Mouse (Mus musculus): Measurements from ENCODE around the gene Anapc11. TPM values are rescaled to one million over a fixed set of nuclear protein-coding genes. Genes with fewer than 3 reads are reported as not detected.

The Anapc11 gene
- polyA plus RNA-seq, 1 experiment from 2014 or later = 224 TPM

DNA sequence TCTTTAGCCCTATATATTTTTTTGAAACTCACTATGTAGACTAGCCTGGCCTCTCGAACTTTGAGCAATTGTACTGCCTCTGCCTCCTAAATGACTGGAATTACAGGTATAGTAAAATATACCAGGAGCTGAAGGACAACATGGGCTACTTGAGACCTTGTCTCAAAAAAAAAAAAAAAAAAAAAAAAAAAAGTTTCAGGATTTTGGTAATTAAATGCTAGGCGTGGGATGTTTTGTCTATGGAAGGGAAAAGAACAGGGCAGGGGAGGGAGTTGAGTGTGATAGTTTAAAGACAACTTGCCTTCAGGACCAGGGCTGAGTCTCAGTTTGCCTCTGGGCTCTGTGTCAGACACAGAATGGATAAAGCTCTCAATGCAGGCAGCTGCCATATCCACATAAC lies 23.2 kb upstream of the Anapc11 start:
- no peak overlapping the region for H3K4me2 ChIP-seq (replicated peaks)
- ATAC-seq (ENCODE audit: insufficient number of reproducible peaks, low FRiP score, low TSS enrichment, low read depth) = no peak
- 78% methylated on average over 2 of the region's 2 CpGs for WGBS
- no peaks in the 10 kb centered on the region for H3K27me3 ChIP-seq
- H3K4me1 ChIP-seq = peaks cover 40% of the 10 kb centered on the region
- H3K4me3 ChIP-seq (replicated peaks) = no peak overlapping the region
- 0 out of 2 replicates have a peak overlapping the region, but pooled peaks have one; percentile 22 for H3K27ac ChIP-seq (replicated peaks)
- H3K9ac ChIP-seq = 0 out of 2 replicates have a peak overlapping the region, but pooled peaks have one; percentile 2
- no peaks in the 10 kb centered on the region for H3K9me3 ChIP-seq (replicated peaks)
- H3K36me3 ChIP-seq = peaks cover 44% of the 10 kb centered on the region

DNA sequence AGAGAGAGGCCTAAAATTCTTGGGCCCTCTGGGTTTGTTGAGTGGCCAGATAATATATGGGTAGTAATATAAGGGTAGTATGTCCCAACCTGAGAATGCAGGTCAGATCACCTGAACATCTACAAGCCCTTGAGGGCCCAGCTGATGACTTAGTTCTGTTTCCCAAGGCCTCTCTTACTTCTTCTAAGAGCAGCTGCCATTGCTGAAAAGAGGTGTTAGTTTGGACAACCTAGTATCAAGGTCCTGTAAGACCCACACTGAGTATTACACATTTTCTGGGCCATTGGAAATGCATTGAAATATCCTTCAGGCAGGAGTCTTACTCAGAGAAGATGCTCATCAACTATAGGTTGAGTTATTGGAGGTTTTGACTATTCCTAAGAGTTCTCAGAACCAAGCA lies 22.3 kb upstream of the Anapc11 start:
- H3K4me3 ChIP-seq (replicated peaks) = no peak overlapping the region
- peaks cover 35% of the 10 kb centered on the region for H3K36me3 ChIP-seq
- H3K9me3 ChIP-seq (replicated peaks) = no peaks in the 10 kb centered on the region
- H3K4me1 ChIP-seq = peaks cover 40% of the 10 kb centered on the region
- no peak overlapping the region for H3K4me2 ChIP-seq (replicated peaks)
- no peak overlapping the region for H3K9ac ChIP-seq
- no peaks in the 10 kb centered on the region for H3K27me3 ChIP-seq
- no peak overlapping the region for H3K27ac ChIP-seq (replicated peaks)
- no peak for ATAC-seq (ENCODE audit: insufficient number of reproducible peaks, low FRiP score, low TSS enrichment, low read depth)

DNA sequence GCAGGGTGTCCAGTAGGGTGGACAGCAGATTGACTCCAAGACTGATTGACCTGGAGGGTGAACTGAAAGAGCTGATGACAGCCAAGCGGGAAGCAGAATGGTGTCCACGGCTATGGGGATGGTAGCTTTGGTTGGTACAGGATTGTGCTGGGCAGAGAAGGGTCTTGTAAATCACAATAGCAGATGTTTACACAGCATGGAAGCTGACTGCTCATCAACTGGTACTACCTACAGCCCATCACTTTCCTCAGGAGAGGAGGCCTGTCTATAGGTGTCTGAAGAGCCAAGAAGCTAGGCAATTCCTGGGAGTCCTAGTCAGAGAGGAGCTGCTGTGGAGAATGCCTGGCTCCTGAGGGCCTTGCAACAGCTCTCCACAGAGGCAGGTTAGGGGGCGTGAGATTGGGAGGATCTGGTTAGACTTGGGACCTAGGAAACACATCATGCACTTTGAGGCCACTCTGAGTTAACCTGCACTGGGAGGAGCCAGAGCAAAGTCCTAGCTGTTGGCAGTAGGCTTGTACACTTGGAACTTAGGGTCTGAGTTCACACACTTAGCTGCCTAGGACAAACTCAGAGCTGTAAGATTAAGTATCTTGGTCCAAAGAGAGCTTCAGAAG lies 21.7 kb upstream of the Anapc11 start:
- Histone ChIP-seq H3K27me3 (no peaks in the 10 kb centered on the region), H3K36me3 (peaks cover 30% of the 10 kb centered on the region), H3K4me1 (peaks cover 35% of the 10 kb centered on the region), H3K9me3 (replicated peaks) (no peaks in the 10 kb centered on the region), H3K4me2 (replicated peaks) (no peak overlapping the region), H3K4me3 (replicated peaks) (no peak overlapping the region), H3K9ac (no peak overlapping the region), H3K27ac (replicated peaks) (0 out of 2 replicates have a peak overlapping the region, but pooled peaks have one; percentile 14)
- WGBS = 85% methylated on average over 3 of the region's 3 CpGs
- ATAC-seq (ENCODE audit: insufficient number of reproducible peaks, low FRiP score, low TSS enrichment, low read depth) = no peak

DNA sequence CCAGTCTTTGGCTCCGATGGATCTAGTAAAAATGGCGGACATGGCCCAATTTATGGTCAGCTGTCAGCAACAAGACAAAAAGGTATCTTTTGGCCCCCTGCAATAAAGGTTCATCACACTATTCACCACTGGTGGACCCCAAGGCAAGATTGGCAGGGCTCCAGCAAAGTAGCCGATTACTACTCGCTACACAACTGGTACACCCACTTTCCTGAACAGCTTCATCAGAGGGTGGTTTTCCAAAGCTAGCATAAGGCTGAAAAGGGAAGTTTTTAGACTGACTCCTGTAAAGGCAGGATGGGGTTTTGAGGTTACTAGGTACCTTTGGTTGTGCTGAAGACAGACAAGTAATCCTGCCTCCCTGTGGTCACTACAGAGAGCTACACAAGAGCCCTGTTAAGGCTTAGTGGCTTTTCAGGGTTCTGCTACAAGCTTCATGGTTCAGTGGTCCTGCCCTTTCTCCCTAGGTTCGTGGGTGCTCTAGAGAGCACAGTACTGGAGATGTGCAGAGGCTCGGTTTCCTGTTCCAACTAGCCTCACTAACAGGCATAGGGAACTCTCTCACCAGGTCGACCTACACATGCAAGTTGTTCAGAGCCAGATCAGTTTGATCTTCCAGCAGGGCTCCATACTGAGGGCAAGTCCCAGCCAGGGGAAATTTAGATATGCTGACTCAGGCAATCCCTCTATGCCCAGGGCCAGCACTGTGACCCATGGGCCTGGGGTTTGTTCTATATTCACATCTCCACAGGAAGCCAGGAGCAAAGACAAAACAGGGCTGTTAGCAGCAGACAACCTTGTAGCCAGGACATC lies 20.8 kb upstream of the Anapc11 start:
- no peak overlapping the region for H3K4me3 ChIP-seq (replicated peaks)
- WGBS = 83% methylated on average over 7 of the region's 7 CpGs

DNA sequence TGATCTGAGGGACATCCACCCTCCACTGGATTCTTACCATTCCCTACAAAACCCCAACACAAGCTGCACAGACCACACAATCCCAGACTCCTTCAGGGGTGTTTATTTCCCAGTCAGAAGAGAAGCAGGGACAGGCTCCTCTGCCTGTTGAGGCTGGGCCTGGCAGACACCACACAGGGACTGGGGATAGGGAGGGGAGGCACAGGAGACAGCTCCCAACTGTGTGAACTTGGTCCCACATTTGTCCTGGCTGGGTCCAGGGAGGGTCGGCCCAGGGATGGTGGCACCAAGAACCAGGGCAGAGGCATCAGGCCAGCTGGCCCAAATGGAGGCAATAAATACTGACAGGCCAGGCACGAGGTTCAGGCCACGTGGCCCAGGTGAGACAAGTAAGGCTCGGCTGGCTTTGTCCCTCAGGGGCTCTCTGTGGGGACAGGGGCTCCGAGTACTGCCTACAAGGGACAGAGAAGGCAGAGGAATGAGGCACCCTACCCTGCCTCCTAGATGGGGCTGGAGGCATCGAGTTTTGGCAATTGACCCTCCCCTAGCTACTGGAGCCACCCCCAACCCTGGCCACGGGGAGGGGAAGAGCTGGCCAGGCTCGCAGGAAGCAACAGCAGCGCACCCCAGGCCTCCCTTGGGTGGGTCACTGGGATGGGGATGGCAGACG lies 20.1 kb upstream of the Anapc11 start:
- WGBS = 79% methylated on average over 10 of the region's 10 CpGs

More for the DNA sequence above, 20.8 kb upstream of the Anapc11 start:
- Histone ChIP-seq H3K4me1 (peaks cover 37% of the 10 kb centered on the region), H3K27ac (replicated peaks) (no peak overlapping the region), H3K4me2 (replicated peaks) (no peak overlapping the region), H3K27me3 (no peaks in the 10 kb centered on the region), H3K9me3 (replicated peaks) (no peaks in the 10 kb centered on the region), H3K36me3 (peaks cover 30% of the 10 kb centered on the region), H3K9ac (no peak overlapping the region)
- no peak for ATAC-seq (ENCODE audit: insufficient number of reproducible peaks, low FRiP score, low TSS enrichment, low read depth)

DNA sequence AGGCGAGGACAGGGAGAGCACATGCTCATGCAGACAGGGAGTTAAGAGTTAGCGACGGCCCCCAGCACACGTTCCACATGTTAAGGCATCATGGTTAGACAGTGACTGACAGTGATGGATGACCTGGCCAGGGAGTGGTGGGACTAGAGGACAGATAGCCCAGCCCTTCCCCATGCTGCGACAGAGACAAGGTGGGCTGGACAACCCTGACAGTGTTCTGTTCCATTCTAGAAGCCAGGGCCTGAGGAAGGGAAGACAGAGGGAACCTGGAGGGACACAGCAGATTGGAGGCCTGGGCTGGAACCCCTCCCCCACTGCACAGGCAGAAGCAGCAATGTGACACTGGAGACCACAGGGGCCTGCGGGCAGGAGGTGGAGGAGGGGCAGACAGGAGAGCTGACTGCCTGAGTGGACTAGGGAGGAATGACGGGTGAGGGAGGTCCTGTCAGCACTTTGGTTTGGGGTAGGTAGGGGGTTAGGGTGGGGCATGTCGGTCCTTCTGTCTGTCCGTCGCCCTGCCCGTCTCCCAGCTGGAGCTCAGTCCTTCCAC lies 19.5 kb upstream of the Anapc11 start:
- no peak overlapping the region for H3K27ac ChIP-seq (replicated peaks)
- no peaks in the 10 kb centered on the region for H3K27me3 ChIP-seq
- peaks cover 37% of the 10 kb centered on the region for H3K4me1 ChIP-seq
- no peak overlapping the region for H3K4me3 ChIP-seq (replicated peaks)
- H3K9ac ChIP-seq = no peak overlapping the region
- no peaks in the 10 kb centered on the region for H3K9me3 ChIP-seq (replicated peaks)
- 70% methylated on average over 11 of the region's 11 CpGs for WGBS
- H3K36me3 ChIP-seq = peaks cover 31% of the 10 kb centered on the region
- ATAC-seq (ENCODE audit: insufficient number of reproducible peaks, low FRiP score, low TSS enrichment, low read depth) = no peak
- H3K4me2 ChIP-seq (replicated peaks) = no peak overlapping the region

More for the DNA sequence above, 20.1 kb upstream of the Anapc11 start:
- Histone ChIP-seq H3K4me3 (replicated peaks) (no peak overlapping the region), H3K9ac (no peak overlapping the region), H3K36me3 (peaks cover 30% of the 10 kb centered on the region), H3K4me1 (peaks cover 37% of the 10 kb centered on the region), H3K27ac (replicated peaks) (no peak overlapping the region), H3K27me3 (no peaks in the 10 kb centered on the region), H3K9me3 (replicated peaks) (no peaks in the 10 kb centered on the region), H3K4me2 (replicated peaks) (no peak overlapping the region)
- no peak for ATAC-seq (ENCODE audit: insufficient number of reproducible peaks, low FRiP score, low TSS enrichment, low read depth)

DNA sequence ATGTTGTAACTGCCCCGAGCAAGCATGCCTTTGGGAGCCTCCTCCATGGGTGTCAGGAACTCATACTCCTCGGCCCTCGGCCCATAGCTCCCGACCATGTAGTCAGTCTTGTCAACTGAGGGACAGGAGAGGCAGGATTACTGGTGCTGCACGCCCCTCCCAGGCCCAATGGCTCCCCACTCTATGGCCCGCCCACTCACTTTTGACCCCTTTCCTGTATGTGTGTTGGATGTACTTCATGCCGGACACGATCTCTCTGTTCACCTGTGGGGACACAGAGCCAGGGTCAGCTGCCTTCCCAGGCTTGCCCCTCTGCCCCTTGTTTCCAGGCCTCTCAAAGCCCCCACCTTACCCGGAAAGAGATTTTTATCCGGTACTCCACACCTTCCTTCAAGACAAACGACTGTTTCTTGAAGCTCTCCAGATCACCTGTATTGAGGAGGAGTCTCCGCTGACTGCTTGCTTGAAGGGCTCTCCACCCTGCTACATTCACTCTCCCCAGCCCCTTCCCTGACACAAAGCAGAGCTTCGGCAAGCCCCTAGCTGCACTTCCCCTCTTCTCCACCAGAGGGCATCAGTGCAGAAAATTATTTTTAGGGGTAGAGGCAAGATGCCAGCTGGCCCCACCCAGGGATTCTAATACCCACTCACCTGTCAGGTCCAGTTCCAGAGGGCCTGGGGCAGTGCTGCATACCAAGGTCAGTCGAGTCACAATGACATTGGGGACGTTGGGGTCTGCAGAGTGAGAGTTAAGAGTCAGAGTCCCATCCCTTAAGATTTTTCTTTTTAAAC lies 18.7 kb upstream of the Anapc11 start:
- ATAC-seq (ENCODE audit: insufficient number of reproducible peaks, low FRiP score, low TSS enrichment, low read depth) = no peak
- H3K36me3 ChIP-seq = peaks cover 34% of the 10 kb centered on the region
- peaks cover 32% of the 10 kb centered on the region for H3K4me1 ChIP-seq
- H3K4me2 ChIP-seq (replicated peaks) = peak overlapping the region; percentile 88
- H3K27ac ChIP-seq (replicated peaks) = peak overlapping the region; percentile 95
- H3K9ac ChIP-seq = 0 out of 2 replicates have a peak overlapping the region, but pooled peaks have one; percentile 75
- 53% methylated on average over 15 of the region's 15 CpGs for WGBS
- H3K27me3 ChIP-seq = no peaks in the 10 kb centered on the region
- H3K9me3 ChIP-seq (replicated peaks) = no peaks in the 10 kb centered on the region
- H3K4me3 ChIP-seq (replicated peaks) = peak overlapping the region; percentile 84

DNA sequence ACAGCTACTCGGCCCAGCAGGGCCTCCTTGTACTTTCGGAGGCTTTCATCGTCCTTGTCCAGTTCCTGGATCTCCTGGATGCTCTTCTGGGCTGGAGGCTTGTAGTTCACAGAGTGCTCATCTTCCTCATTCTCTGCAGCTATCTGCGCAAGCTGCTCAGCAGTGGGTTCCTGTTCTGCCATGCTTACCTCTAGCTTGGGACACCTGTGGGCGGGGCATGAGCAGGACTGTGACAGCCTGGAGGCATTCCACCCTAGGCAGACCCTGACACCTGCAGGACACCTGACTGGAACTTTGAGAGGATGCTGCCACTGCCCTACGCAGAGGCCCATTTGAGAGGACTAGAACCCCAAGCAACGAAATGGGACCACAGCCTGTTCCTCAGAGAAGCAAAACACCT lies 18.0 kb upstream of the Anapc11 start:
- Histone ChIP-seq H3K4me1 (peaks cover 29% of the 10 kb centered on the region), H3K27me3 (no peaks in the 10 kb centered on the region), H3K27ac (replicated peaks) (peak overlapping the region; percentile 95), H3K9ac (peak overlapping the region; percentile 75), H3K4me3 (replicated peaks) (peak overlapping the region; percentile 84), H3K4me2 (replicated peaks) (peak overlapping the region; percentile 88), H3K36me3 (peaks cover 38% of the 10 kb centered on the region), H3K9me3 (replicated peaks) (no peaks in the 10 kb centered on the region)
- WGBS = 51% methylated on average over 7 of the region's 7 CpGs
- ATAC-seq (ENCODE audit: insufficient number of reproducible peaks, low FRiP score, low TSS enrichment, low read depth) = no peak

DNA sequence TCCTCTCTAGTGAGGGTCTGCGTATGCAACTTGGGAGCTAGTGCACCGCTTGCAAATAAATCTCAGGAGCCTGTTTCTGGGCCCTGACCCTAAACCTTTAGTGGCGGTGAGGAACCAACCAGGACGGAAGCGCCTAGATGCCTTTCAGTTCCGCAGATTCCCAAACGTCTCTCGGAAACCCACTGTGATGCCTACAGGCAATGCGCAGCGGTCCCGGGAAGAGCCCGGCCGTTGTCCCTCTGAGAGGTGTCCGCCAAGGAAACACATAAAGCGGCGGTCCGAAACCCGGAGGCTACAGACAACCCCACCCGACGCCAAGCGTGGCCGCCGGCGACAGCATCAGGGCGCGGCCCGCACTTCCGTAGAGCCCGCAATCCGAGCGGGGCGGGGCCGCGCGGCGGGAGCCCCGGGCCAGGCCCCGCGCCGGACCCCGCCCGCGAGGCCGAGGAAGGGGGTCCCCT lies 17.3 kb upstream of the Anapc11 start:
- Histone ChIP-seq H3K4me3 (replicated peaks) (peak overlapping the region; percentile 84), H3K9me3 (replicated peaks) (no peaks in the 10 kb centered on the region), H3K36me3 (peaks cover 46% of the 10 kb centered on the region), H3K9ac (peak overlapping the region; percentile 75), H3K27me3 (no peaks in the 10 kb centered on the region), H3K4me2 (replicated peaks) (peak overlapping the region; percentile 88), H3K4me1 (peaks cover 29% of the 10 kb centered on the region), H3K27ac (replicated peaks) (peak overlapping the region; percentile 95)
- peak; percentile 36; the same call in 1 of the 2 replicates for ATAC-seq (ENCODE audit: insufficient number of reproducible peaks, low FRiP score, low TSS enrichment, low read depth)
- under 1% methylated on average over 44 of the region's 44 CpGs for WGBS

DNA sequence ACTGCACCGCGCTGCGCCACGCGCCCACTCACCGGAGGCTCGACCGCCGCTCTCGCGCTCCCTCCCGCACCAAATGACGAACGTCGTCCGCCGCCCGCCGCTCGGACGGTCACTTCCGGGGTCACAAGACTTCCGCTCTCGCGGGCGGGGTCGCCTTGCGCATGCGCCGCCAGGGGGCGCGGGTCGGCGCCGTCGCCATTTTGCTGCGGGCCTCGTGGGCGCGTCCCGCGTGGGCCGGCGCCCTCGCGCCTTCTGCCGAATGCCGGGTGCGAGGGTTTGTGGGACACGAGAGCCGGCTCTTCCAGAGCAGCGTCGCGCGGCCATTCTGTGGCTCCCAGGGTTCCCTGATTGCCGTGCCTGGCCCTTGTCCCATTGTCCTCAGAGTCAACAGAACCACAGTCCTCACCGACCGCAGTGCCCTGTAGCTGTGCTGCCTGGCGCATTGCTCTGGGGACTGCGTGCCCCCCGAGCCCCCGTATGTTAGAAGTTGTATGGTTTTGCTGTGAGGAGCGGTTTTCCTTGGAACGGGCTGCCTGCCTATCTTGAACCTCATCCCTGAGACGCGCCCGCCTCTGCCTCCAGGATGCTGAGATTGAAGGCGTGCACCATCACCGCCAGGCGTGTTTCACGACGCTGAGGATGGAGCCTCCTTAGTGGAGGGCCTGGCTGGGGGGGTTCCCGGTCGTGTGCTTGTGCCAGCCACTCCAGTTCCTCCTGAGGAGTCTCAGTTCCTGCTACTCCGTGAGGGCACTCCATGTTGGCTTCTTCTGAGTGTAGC lies 16.5 kb upstream of the Anapc11 start, which contains the start of gene Arhgdia:
Gene Arhgdia (minus strand): TSS at position 135 of the 778 bp plus-strand sequence.
- 5% methylated on average over 75 of the region's 75 CpGs for WGBS
- peaks cover 53% of the 10 kb centered on the region for H3K36me3 ChIP-seq
- ATAC-seq (ENCODE audit: insufficient number of reproducible peaks, low FRiP score, low TSS enrichment, low read depth) = peak; percentile 56
- no peaks in the 10 kb centered on the region for H3K27me3 ChIP-seq
- peak within 1 kb of the TSS; percentile 75 for H3K9ac ChIP-seq
- peaks cover 29% of the 10 kb centered on the region for H3K4me1 ChIP-seq
- H3K4me2 ChIP-seq (replicated peaks) = peak within 1 kb of the TSS; percentile 88
- no peaks in the 10 kb centered on the region for H3K9me3 ChIP-seq (replicated peaks)
- H3K27ac ChIP-seq (replicated peaks) = peak within 1 kb of the TSS; percentile 95
- peak within 1 kb of the TSS; percentile 84 for H3K4me3 ChIP-seq (replicated peaks)
